Mouse (Mus musculus) lung, embryonic 15.5 days (tissue): ENCODE results near the gene Daxx. TPM values are rescaled to one million over a fixed set of nuclear protein-coding genes. Genes with fewer than 3 reads are reported as not detected.

Experiments used
- ATAC-seq: fragments of 200-750 bp; cut with Nextera tagmentation; 2 replicates; pipeline ENCODE4 v1.8.0; 2017; ENCODE audit warnings: moderate number of reproducible peaks, borderline replicate concordance; ENCODE audit not compliant: low FRiP score, low TSS enrichment; ENCODE audit errors: extremely low read depth
- H3K27ac ChIP-seq: fragments of 300-500 bp; sonication (generic); 2 replicates; pipeline ENCODE4 v1.5.1; 2015; ENCODE audit warnings: moderate library complexity, mild to moderate bottlenecking, inconsistent platforms
- H3K27me3 ChIP-seq: fragments of 300-500 bp; sonication (generic); 2 replicates; pipeline ENCODE4 v1.6.1; 2015; ENCODE audit warnings: inconsistent platforms
- H3K36me3 ChIP-seq: fragments of 300-500 bp; sonication (generic); 2 replicates; pipeline ENCODE4 v1.6.1; 2015; ENCODE audit warnings: inconsistent platforms
- H3K4me1 ChIP-seq: fragments of 300-500 bp; sonication (generic); 2 replicates; pipeline ENCODE4 v1.6.1; 2015; ENCODE audit warnings: inconsistent platforms
- H3K4me2 ChIP-seq: fragments of 300-500 bp; sonication (generic); 2 replicates; pipeline ENCODE4 v1.6.1; 2015; ENCODE audit warnings: inconsistent platforms, mild to moderate bottlenecking, moderate library complexity
- H3K4me3 ChIP-seq: fragments of 300-500 bp; sonication (generic); 2 replicates; pipeline ENCODE4 v1.5.1; 2015; ENCODE audit warnings: mild to moderate bottlenecking, inconsistent platforms
- H3K9ac ChIP-seq: fragments of 300-500 bp; sonication (generic); 2 replicates; pipeline ENCODE4 v1.6.1; 2015; ENCODE audit warnings: inconsistent platforms
- H3K9me3 ChIP-seq: fragments of 300-500 bp; sonication (generic); 2 replicates; pipeline ENCODE4 v1.6.1; 2016; ENCODE audit warnings: inconsistent platforms
- WGBS: fragments of 180-500 bp; shearing (Covaris S2); methylation state at CpG from one replicate; pipeline ENCODE4 v1.1.7; 2015; 5-methylcytosine and 5-hydroxymethylcytosine counted together
- polyA plus RNA-seq: library from polyadenylated mRNA; unstranded; fragments of >200 nt; fragmentation: Nextera tagmentation; extraction: Ambion mirVana; gene quantifications from 2 replicates; pipeline ENCODE4 v1.2.1, GENCODE M21; 2015

Gene Daxx
- polyA plus RNA-seq, 1 experiment from 2014 or later = 54.6 TPM

GRCm38 (mm10) chr17:33916847-33917655 is 7.8 kb downstream of the Daxx start:
- no peak overlapping the region for H3K27ac ChIP-seq
- peak overlapping the region; percentile 73 for H3K4me2 ChIP-seq
- H3K9ac ChIP-seq = peak overlapping the region; percentile 57
- no peaks in the 10 kb centered on the region for H3K9me3 ChIP-seq
- WGBS = 66% methylated on average over 31 of the region's 31 CpGs
- peak overlapping the region; percentile 58 for H3K4me3 ChIP-seq
- no peak for ATAC-seq
- H3K4me1 ChIP-seq = peaks cover 50% of the 10 kb centered on the region
- H3K36me3 ChIP-seq = peaks cover 36% of the 10 kb centered on the region
- H3K27me3 ChIP-seq = no peaks in the 10 kb centered on the region

- WGBS = 80% methylated on average over 18 of the region's 18 CpGs
- H3K9ac ChIP-seq = no peak overlapping the region
- H3K27ac ChIP-seq = no peak overlapping the region
- no peak overlapping the region for H3K4me2 ChIP-seq
- peaks cover 50% of the 10 kb centered on the region for H3K4me1 ChIP-seq
- peaks cover 30% of the 10 kb centered on the region for H3K36me3 ChIP-seq
- no peak for ATAC-seq
- no peaks in the 10 kb centered on the region for H3K27me3 ChIP-seq
- no peak overlapping the region; the same call in 1 of the 2 replicates for H3K4me3 ChIP-seq
- H3K9me3 ChIP-seq = no peaks in the 10 kb centered on the region
Observed at GRCm38 (mm10) chr17:33917656-33918292, 8.6 kb downstream of the Daxx start.

GRCm38 (mm10) chr17:33918293-33919203 is 9.3 kb downstream of the Daxx start:
- Histone ChIP-seq H3K27ac (peak overlapping the region; percentile 84), H3K4me2 (peak overlapping the region; percentile 97), H3K4me1 (peaks cover 49% of the 10 kb centered on the region), H3K9ac (peak overlapping the region; percentile 75), H3K9me3 (no peaks in the 10 kb centered on the region), H3K27me3 (no peaks in the 10 kb centered on the region), H3K4me3 (peak overlapping the region; percentile 71), H3K36me3 (peaks cover 24% of the 10 kb centered on the region)
- 52% methylated on average over 37 of the region's 37 CpGs for WGBS
- no peak for ATAC-seq

GRCm38 (mm10) chr17:33919351-33920281 is 10.4 kb downstream of the Daxx start:
- peak overlapping the region; percentile 84 for H3K27ac ChIP-seq
- H3K9ac ChIP-seq = peak overlapping the region; percentile 75
- H3K4me2 ChIP-seq = peak overlapping the region; percentile 97
- under 1% methylated on average over 51 of the region's 52 CpGs for WGBS
- peaks cover 13% of the 10 kb centered on the region; the same call in 1 of the 2 replicates for H3K36me3 ChIP-seq
- peak; percentile 14 for ATAC-seq
- no peaks in the 10 kb centered on the region for H3K9me3 ChIP-seq
- no peaks in the 10 kb centered on the region for H3K27me3 ChIP-seq
- peaks cover 44% of the 10 kb centered on the region for H3K4me1 ChIP-seq
- peak overlapping the region; percentile 71 for H3K4me3 ChIP-seq

- WGBS = under 1% methylated on average over 36 of the region's 36 CpGs
- peak; percentile 27; the same call in 1 of the 2 replicates for ATAC-seq
Observed at GRCm38 (mm10) chr17:33920282-33921097, 11.3 kb downstream of the Daxx start.

GRCm38 (mm10) chr17:33921361-33921760 is 12.1 kb downstream of the Daxx start:
- Histone ChIP-seq H3K4me2 (no peak overlapping the region), H3K27ac (no peak overlapping the region), H3K4me1 (peaks cover 36% of the 10 kb centered on the region), H3K9me3 (no peaks in the 10 kb centered on the region), H3K9ac (no peak overlapping the region), H3K27me3 (no peaks in the 10 kb centered on the region), H3K4me3 (no peak overlapping the region), H3K36me3 (peaks cover 20% of the 10 kb centered on the region)
- no peak for ATAC-seq
- WGBS = 80% methylated on average over 7 of the region's 7 CpGs

More at GRCm38 (mm10) chr17:33920282-33921097, 11.3 kb downstream of the Daxx start:
- Histone ChIP-seq H3K9me3 (no peaks in the 10 kb centered on the region), H3K4me1 (peaks cover 36% of the 10 kb centered on the region), H3K4me3 (peak overlapping the region; percentile 71), H3K9ac (peak overlapping the region; percentile 75), H3K36me3 (peaks cover 13% of the 10 kb centered on the region), H3K4me2 (peak overlapping the region; percentile 97), H3K27me3 (no peaks in the 10 kb centered on the region), H3K27ac (peak overlapping the region; percentile 84)

GRCm38 (mm10) chr17:33924577-33925283 is 15.5 kb downstream of the Daxx start:
- Histone ChIP-seq H3K9me3 (no peaks in the 10 kb centered on the region), H3K27ac (no peak overlapping the region), H3K36me3 (peaks cover 12% of the 10 kb centered on the region; the same call in 1 of the 2 replicates), H3K4me1 (peaks cover 21% of the 10 kb centered on the region), H3K4me3 (no peak overlapping the region), H3K9ac (no peak overlapping the region), H3K27me3 (no peaks in the 10 kb centered on the region), H3K4me2 (no peak overlapping the region)
- WGBS = 75% methylated on average over 10 of the region's 10 CpGs
- no peak for ATAC-seq

GRCm38 (mm10) chr17:33925406-33926116 is 16.3 kb downstream of the Daxx start:
- Histone ChIP-seq H3K4me3 (no peak overlapping the region), H3K9ac (no peak overlapping the region), H3K4me2 (no peak overlapping the region), H3K9me3 (no peaks in the 10 kb centered on the region), H3K4me1 (peaks cover 14% of the 10 kb centered on the region), H3K27me3 (no peaks in the 10 kb centered on the region), H3K27ac (no peak overlapping the region), H3K36me3 (peaks cover 12% of the 10 kb centered on the region; the same call in 1 of the 2 replicates)
- ATAC-seq = no peak
- 83% methylated on average over 21 of the region's 21 CpGs for WGBS

- Histone ChIP-seq H3K4me1 (peaks cover 21% of the 10 kb centered on the region), H3K4me3 (no peak overlapping the region), H3K27me3 (no peaks in the 10 kb centered on the region), H3K4me2 (no peak overlapping the region), H3K36me3 (peaks cover 12% of the 10 kb centered on the region; the same call in 1 of the 2 replicates), H3K27ac (no peak overlapping the region), H3K9me3 (no peaks in the 10 kb centered on the region), H3K9ac (no peak overlapping the region)
- ATAC-seq = no peak
- 70% methylated on average over 17 of the region's 17 CpGs for WGBS
Observed at GRCm38 (mm10) chr17:33926207-33926932, 17.2 kb downstream of the Daxx start.
